Mouse (Mus musculus): ENCODE measurements at regions not wholly inside any gene's neighbourhood (a gene's known extent, or its start where the extent isn't known, plus 50 kb on each side); places are given as distances from the start of the nearest gene placed in this dataset.

DNA sequence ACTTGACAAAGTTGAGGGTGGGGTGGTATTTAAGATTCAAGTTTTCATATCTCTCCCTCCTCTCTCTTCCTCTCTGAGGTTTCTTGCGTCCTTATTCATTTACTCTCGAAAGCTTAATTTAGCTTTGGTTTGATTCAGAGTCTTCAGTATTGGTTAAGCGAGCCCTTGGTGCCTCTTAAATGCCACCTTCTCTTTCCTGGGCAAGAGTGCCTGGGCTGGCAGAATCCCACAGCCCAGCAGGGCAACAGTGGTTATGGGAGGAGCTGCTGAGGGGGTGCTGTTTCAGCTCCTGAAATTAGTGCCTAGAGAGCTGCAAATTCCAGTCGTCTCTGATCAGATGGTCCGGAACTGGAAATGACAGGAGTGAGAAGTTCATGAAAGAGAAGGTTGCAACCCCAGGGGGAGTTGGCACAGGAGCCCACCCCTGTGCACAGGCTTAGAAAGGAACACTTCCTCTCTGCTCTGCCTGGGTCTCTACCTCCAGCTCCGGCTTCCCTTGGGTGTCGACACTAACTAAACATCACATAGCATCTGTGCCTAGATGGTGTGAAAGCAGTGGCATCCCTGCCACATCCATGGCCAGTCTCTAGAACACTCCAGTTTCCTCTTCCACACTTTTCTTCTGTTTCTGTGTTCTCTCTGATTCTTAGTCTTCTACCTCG is 125.2 kb upstream of the Tent5a start:
- no peak for DNase-seq (ENCODE audit: low spot score in 2 of 2)

DNA sequence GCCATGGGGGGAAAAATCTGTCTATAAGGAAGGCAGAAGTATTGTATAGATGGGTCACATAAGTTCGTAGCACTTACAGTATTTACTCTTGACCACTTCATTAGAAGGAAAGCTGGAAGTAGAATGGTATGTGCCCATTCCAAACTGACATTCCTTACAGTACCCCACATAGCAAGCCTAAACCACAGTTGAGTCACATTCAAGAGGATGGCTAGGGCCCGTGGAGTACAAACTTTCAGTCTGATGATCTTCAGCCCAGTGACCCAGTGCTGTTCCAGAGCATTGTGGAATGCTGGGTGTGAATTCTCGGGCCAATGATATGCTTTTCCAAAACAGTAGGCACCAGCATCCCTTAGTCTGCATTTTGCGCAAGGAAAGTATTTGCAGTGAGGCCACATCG is 124.2 kb upstream of the Tent5a start:
- no peak for DNase-seq (ENCODE audit: low spot score in 2 of 2)

DNA sequence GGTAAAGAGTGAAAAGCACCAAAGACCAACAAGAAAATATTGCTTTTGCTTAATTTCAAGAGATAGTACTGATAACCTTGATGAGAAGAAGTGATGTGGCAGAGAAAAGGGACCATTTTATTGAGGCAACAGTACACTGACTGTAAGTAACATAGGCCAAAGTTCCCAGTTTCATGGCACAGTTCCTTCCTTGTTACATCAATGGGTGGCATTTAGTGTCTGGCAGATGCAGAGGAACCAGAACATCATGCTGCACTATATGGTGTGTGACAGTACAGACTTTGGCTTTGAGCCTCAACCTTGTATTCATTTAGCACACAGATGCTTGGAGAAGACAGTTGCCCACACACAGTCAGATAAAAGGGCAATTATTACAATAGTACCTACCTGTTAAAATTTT is 123.7 kb upstream of the Tent5a start:
- no peak for DNase-seq (ENCODE audit: low spot score in 2 of 2)

- no peak for DNase-seq (ENCODE audit: low spot score in 2 of 2)
Observed at GRCm38 (mm10) chr9:85449493-85449892, 122.3 kb upstream of the Tent5a start.

DNA sequence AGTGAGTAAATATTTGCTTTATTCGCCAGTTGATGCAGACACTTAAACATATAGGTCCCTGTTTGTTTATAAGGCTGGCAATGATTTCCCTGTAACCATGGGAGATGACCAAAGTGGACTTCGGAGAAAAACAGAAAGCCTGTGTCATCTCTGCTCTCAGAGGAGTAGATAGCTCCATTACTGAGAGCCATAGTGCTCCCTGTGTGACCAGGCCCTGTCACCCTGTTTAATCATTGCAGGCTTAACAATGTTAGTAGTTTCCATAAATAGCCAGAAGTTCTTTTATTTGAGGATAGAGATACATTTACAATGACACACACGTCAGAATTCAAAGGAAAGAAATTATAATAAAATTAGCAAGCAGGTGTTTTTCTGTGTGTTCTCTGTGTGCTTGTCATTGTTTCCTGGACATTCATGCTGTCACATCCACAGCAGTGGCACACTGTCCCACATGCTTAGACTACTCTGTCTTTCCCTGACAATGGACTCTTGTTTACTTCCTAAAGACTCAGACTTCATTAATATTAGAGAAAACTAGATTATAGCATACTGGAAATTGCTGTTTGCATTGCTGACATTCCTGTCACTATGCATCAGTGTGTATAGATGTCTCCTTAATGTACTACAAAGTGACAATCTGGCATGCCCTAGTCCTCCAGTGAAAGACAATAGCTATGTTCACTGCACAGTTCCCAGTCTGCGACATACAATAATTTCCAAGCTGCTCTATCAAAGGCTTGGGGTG is 115.8 kb upstream of the Tent5a start:
- DNase-seq (ENCODE audit: low spot score in 2 of 2) = no peak

GRCm38 (mm10) chr9:85439664-85440063 is 112.5 kb upstream of the Tent5a start:
- no peak for DNase-seq (ENCODE audit: low spot score in 2 of 2)

DNA sequence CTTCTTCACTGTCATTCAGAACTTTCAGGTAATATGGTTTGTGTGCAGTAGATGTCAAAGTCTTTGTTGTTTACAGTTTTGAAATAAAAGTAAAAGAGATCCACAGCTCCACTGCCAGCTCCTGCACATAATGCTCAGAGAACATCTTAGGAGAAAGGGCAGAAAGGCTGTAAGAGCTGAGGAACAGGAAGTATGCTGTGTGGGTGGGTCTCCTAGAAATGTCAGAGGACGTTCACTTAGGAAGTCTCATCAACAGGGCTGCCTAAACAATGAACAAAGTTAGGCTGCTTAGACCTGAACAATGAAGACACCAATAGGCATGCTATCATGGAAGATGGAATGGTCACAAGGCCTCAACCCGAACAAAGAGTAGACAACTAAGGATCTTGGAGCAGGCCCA is 105.1 kb upstream of the Tent5a start:
- DNase-seq (ENCODE audit: low spot score in 2 of 2) = no peak

DNA sequence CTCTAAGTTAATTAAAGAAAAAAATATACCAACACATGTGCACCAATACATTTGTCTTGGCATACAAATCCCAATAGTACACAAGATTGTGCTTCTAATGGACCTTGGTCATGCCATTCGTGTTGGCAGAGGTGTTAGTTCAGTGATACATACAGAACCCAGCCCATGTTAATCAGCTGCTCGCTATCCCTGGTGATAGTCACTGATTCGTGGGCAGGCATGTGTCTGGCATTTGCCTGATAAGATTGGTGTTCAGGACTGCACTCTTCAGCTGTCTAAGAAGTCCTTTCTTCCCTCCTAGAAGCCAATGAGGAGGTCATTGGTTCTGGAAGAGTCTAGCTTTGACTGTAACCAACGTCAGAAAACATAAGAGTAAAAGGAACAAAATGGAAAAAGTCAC is 99.7 kb upstream of the Tent5a start:
- no peak for DNase-seq (ENCODE audit: low spot score in 2 of 2)

DNA sequence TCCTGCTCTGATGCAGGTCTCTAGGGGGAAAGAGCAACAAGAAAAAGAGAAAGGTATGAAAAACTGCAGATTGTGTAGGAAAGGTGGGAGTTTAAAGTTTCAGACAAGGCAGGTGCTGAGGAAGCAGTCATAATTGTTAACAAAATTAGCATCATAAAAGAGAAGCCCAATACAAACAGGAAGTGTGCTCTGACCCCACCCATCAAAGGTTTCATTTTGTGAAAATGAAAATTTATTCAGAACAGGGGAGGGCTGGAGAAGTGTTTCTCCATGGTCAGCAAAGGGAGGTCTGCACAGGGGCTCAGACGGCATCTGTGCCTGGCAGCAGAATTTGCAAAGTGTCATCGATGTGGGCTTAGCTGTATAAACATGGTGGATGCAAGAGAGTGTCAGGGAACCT is 96.8 kb upstream of the Tent5a start:
- DNase-seq (ENCODE audit: low spot score in 2 of 2) = no peak

DNA sequence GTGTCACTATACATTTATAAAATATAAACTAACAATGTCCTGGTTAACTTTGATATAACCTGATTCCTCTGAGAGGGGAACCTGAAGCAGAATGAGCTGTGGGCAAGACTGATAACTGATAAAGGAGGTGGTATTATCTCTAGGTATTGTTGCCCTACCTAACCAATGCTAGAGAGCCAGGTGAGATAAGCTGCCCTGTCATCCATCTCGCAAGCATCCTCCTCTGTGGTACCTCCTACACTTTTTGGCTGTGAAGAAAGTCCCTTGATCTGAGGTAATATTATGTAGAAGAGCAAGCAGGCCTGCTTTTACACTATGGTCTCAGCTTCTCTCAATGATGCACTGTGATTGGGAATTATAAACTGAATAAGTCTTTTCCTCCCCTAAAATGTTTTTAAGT is 87.2 kb upstream of the Tent5a start:
- DNase-seq (ENCODE audit: low spot score in 2 of 2) = no peak

GRCm38 (mm10) chr9:85413813-85414212 is 86.7 kb upstream of the Tent5a start:
- DNase-seq (ENCODE audit: low spot score in 2 of 2) = no peak

- DNase-seq (ENCODE audit: low spot score in 2 of 2) = no peak
Observed at GRCm38 (mm10) chr9:85410643-85411296, 83.6 kb upstream of the Tent5a start.

GRCm38 (mm10) chr9:85409974-85410506 is 82.9 kb upstream of the Tent5a start:
- DNase-seq (ENCODE audit: low spot score in 2 of 2) = no peak

DNA sequence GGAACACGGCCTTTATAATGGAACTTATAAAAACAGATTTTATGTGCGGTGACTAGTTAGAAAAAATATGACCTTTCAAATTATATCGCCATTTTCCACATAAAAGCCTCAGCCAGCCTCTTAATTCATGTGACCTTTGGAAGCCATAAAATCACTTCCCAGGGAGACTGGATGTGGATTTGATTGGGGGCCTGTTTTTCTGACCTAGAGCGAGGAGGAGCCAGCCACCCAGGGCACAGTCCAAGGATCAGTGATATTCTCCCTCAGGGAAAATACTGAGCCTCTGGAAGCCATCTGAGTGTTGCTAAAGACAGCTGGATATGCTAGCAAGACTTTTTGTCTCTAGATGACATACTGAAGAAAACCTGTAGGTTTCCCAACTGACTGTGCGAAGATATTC is 81.3 kb upstream of the Tent5a start:
- DNase-seq (ENCODE audit: low spot score in 2 of 2) = no peak

DNA sequence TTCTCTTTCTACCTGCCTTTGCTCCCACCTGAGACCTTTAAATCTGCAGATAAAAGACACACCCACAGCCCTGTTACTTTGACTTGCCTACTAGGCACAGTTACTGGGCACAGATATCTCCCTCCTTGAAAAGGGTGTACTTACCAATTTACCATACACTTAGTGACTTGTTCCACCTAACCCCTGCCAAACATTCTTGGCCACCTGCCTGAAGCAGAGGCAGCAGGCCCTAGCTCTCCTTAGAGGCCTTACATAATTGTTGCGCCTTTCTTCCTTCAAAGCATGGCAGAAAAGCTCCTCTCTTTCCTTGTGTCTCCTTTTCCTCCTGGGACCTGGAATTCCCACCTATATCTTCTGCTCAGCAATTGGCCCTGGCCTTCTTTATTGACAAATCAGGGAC is 80.4 kb upstream of the Tent5a start:
- DNase-seq (ENCODE audit: low spot score in 2 of 2) = no peak

GRCm38 (mm10) chr9:85401736-85402135 is 74.6 kb upstream of the Tent5a start:
- DNase-seq (ENCODE audit: low spot score in 2 of 2) = no peak

GRCm38 (mm10) chr9:85400600-85401313 is 73.6 kb upstream of the Tent5a start:
- no peak for DNase-seq (ENCODE audit: low spot score in 2 of 2)

DNA sequence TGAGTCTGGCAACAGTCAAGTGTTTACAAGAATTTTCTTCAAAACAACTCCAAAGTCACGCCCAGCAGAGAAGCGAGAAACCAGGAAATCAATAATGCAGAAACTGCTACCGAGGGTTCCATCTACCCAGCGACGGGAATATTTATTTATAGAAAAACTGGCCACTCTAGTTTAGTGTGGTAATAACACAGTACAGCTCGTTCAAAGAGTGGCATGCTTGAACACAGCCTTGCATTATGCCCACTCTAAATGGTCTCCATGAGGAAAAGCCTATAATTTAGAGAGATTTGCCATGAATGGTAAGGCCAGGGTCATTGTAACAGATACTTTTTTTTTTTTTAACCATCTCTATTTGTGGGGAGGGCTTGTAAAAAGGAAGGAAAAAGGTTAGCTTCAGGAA is 67.8 kb upstream of the Tent5a start:
- no peak for DNase-seq (ENCODE audit: low spot score in 2 of 2)

DNA sequence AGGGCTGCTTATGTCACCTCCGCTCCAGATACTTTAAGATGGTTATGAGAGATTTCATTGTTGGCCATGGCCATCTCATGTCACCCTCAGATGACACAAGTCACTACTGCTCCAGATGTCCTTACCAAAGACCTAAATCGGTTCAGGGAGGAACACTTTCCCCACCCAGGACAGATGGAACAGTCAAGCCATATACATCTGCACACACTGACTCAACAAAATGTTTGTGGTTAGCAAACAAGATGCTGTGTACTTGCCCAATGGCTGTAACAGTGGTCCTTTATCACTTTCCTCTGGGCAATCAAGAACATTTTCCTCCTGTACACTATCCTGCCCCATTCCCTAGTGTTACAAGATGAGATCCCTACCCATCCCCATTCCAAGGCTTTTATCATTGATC is 64.1 kb upstream of the Tent5a start:
- no peak for DNase-seq (ENCODE audit: low spot score in 2 of 2)

DNA sequence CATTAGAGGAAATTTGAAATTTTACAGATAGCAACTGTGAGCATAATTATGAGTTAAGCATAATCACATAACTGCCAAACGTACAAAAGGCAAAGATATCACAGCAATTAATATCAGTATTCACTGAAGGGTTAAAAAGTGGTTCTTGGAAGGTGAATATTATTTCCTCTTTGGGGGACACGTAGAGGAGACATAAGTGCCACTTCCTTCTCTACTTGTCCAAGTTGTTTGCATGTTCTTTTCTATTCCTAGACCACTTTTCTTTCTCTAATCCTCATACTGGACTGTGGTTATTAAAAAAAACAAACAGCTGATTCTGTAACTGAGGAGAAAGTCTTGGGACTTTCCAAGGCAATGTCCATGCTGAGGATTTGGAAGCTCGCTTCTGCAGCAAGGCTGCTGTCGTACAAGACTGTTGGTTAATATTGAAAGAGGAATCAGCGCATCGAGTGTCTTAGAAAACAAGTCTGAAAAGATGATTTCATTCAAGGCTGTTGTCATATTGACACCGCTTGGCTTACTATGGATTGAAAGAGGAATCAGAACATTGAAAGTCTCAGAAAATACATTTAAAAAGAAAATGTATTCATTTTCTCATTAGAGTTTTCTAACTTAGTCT is 61.7 kb upstream of the Tent5a start:
- DNase-seq (ENCODE audit: low spot score in 2 of 2) = no peak

GRCm38 (mm10) chr9:85382413-85382812 is 55.3 kb upstream of the Tent5a start:
- DNase-seq (ENCODE audit: low spot score in 2 of 2) = no peak
